Mouse (Mus musculus) liver, embryonic 13.5 days (tissue): ENCODE data around the gene Mettl17. TPM values are rescaled to one million over a fixed set of nuclear protein-coding genes. Genes with fewer than 3 reads are reported as not detected.
A peak's percentile ranks its signal among the peaks of the same experiment; 100 is the strongest.

ENCODE experiments used
- ATAC-seq: fragments of 200-750 bp; cut with Nextera tagmentation; 2 replicates; pipeline ENCODE4 v1.8.0; 2017; ENCODE audit warnings: low read depth, mild to moderate bottlenecking, moderate number of reproducible peaks, moderate library complexity
- DNase-seq: peaks from one replicate; pipeline ENCODE4 v3.0.0; 2022
- H3K27ac ChIP-seq: fragments of 300-500 bp; sonication (generic); 2 replicates; pipeline ENCODE4 v1.5.1; 2015; ENCODE audit warnings: moderate library complexity, mild to moderate bottlenecking, inconsistent platforms
- H3K27me3 ChIP-seq: fragments of 300-500 bp; sonication (generic); 2 replicates; pipeline ENCODE4 v1.6.1; 2015; ENCODE audit warnings: mild to moderate bottlenecking, inconsistent platforms
- H3K36me3 ChIP-seq: fragments of 300-500 bp; sonication (generic); 2 replicates; pipeline ENCODE4 v1.6.1; 2015; ENCODE audit warnings: mild to moderate bottlenecking, inconsistent platforms
- H3K4me1 ChIP-seq: fragments of 300-500 bp; sonication (generic); replicated peaks from 2 replicates; pipeline ENCODE4 v1.6.1; 2015; ENCODE audit warnings: inconsistent platforms
- H3K4me2 ChIP-seq: fragments of 300-500 bp; sonication (generic); 2 replicates; pipeline ENCODE4 v1.6.1; 2015; ENCODE audit warnings: inconsistent platforms, mild to moderate bottlenecking, moderate library complexity
- H3K4me3 ChIP-seq: fragments of 300-500 bp; sonication (generic); replicated peaks from 2 replicates; pipeline ENCODE4 v1.5.1; 2015; ENCODE audit warnings: mild to moderate bottlenecking, inconsistent platforms
- H3K9ac ChIP-seq: fragments of 300-500 bp; sonication (generic); 2 replicates; pipeline ENCODE4 v1.6.1; 2015; ENCODE audit warnings: mild to moderate bottlenecking, inconsistent platforms
- H3K9me3 ChIP-seq: fragments of 300-500 bp; sonication (generic); replicated peaks from 2 replicates; pipeline ENCODE4 v1.6.1; 2016; ENCODE audit warnings: inconsistent platforms
- WGBS: fragments of 180-500 bp; shearing (Covaris S2); methylation state at CpG from one replicate; pipeline ENCODE4 v1.1.7; 2015; ENCODE audit not compliant: insufficient replicate concordance; 5-methylcytosine and 5-hydroxymethylcytosine counted together
- microRNA-seq: library from miRNA; unstranded; fragments of <30 nt; microRNA quantifications from one replicate; pipeline ENCODE4, GENCODE M21; 2016
- polyA plus RNA-seq: library from polyadenylated mRNA; unstranded; fragments of >200 nt; fragmentation: Nextera tagmentation; extraction: Ambion mirVana; gene quantifications from 2 replicates; pipeline ENCODE4 v1.2.1, GENCODE M21; 2015

Gene Mettl17
- polyA plus RNA-seq, 1 experiment from 2014 or later: 19.8 TPM

- Histone ChIP-seq H3K27me3 (no peaks in the 10 kb centered on the region), H3K4me1 (0 out of 2 replicates have a peak, but pooled peaks cover 4% of the 10 kb centered on the region), H3K9ac (no peak overlapping the region), H3K4me3 (no peak overlapping the region), H3K9me3 (no peaks in the 10 kb centered on the region; the same call in 1 of the 2 replicates), H3K27ac (no peak overlapping the region), H3K4me2 (no peak overlapping the region), H3K36me3 (no peaks in the 10 kb centered on the region)
- 29% methylated on average over 5 of the region's 5 CpGs for WGBS
- DNase-seq (no peak), ATAC-seq (peak; percentile 54)
Measured at GRCm38 (mm10) chr14:51930824-51931223, 46.2 kb downstream of the Mettl17 start.

DNA sequence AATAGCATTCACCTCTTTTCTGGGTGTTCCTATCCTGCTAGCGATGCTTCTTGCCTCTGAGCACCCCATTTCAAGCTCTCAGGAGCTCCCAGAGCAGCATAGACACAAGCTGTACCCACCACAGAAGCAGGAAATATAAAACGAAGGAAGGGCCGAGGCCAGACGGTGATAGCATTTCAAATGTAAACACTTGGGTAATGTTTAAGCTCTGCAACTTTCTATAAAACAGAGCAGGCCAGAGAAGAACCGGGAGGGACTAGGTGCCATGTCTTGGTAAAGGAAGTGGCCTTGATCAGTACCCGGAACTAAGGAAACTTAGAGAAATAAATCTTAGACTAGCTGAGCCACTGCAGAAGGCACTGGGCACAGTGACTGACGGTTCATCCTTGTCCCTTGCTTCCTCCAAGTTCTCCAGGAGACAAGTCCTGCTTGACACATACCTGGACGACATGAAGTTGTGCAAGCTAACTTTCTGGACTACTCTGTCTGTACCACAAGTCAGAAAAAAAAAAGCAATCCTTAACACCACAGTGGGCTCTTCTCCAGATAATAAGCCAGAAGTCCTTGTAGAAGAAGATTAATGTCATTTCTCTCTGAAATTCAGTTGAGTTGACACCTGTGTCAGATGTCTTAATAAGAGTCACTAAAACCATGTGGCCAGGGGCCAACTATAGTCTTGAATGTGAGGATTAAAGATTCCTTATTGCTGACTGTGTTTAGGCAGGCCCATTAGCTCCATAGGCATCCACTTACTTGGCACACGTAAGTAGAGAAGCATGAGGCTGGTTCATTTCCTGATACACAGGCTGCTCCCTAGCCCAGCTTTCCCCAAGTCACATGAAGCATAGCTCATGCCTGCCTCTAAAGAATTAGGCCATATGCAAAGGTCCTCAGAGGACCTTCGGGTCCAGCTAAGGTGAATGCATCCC, 47.7 kb downstream of the Mettl17 start:
- no peak overlapping the region for H3K4me2 ChIP-seq
- H3K36me3 ChIP-seq: no peaks in the 10 kb centered on the region
- DNase-seq (no peak), ATAC-seq (no peak)
- no peaks in the 10 kb centered on the region for H3K27me3 ChIP-seq
- H3K27ac ChIP-seq: no peak overlapping the region
- H3K9ac ChIP-seq: no peak overlapping the region
- 0 out of 2 replicates have a peak, but pooled peaks cover 4% of the 10 kb centered on the region for H3K4me1 ChIP-seq
- H3K4me3 ChIP-seq: no peak overlapping the region
- no peaks in the 10 kb centered on the region; the same call in 1 of the 2 replicates for H3K9me3 ChIP-seq
- WGBS: 50% methylated on average over 10 of the region's 10 CpGs

DNA sequence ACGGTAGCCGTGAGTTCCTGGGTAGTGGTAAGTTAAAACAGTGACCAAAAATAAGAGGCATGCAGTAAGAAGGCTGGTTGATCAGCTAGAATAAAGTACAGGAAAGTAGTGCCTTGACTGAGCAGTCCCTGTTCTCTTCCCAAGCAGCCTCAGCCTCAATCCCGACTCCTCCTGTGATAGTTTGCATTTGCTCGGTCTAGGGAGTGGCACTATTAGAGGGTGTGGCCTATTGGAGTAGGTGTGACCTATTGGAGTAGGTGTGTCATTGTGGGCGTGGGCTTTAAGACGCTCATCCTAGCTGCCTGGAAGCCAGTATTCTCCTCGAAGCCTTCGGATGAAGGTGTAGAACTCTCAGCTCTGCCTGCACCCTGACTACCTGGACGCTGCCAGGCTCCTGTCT, 54.4 kb downstream of the Mettl17 start:
- Histone ChIP-seq H3K4me3 (no peak overlapping the region), H3K36me3 (no peaks in the 10 kb centered on the region), H3K27me3 (no peaks in the 10 kb centered on the region), H3K9me3 (no peaks in the 10 kb centered on the region; the same call in 1 of the 2 replicates), H3K4me2 (no peak overlapping the region), H3K9ac (no peak overlapping the region), H3K27ac (no peak overlapping the region), H3K4me1 (peaks cover 18% of the 10 kb centered on the region)
- ATAC-seq (no peak), DNase-seq (no peak)
- 76% methylated on average over 9 of the region's 9 CpGs for WGBS

DNA sequence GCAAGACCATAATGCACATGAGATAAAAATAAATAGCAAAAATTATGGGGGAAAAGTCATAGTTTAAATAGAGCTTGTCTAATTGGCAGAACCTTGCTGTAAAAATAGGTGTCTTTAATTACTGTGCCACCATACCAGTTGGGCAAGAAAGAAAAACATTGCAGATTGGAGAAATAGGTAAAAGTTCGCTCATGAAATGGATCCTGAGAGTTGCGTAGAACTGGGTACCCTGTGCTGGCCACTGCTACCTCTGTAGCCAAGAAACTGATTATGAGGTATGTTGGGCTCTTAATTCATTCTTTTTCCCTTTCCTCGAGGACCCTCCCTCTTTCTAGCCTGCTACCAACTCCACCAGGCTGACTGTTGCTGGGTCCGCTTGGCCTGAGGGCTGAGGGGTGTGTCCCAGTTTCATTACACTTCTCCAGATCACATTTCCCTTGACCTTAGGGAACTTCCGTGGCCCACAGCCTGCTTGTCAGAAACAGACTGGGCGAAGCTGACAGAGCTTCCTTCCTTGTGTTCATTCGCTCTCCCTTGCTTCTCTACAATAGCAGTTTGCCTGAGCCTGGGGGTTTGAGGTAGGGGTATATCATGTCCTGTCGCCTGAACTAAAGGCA, 56.4 kb downstream of the Mettl17 start:
- H3K9me3 ChIP-seq: no peaks in the 10 kb centered on the region
- WGBS: 41% methylated on average over 8 of the region's 8 CpGs
- H3K4me2 ChIP-seq: peak overlapping the region; percentile 17; the same call in 1 of the 2 replicates
- peaks cover 18% of the 10 kb centered on the region for H3K4me1 ChIP-seq
- no peak overlapping the region for H3K27ac ChIP-seq
- no peak for DNase-seq
- no peak overlapping the region for H3K9ac ChIP-seq
- no peaks in the 10 kb centered on the region for H3K36me3 ChIP-seq
- H3K4me3 ChIP-seq: no peak overlapping the region
- no peaks in the 10 kb centered on the region for H3K27me3 ChIP-seq
- 0 out of 2 replicates have a peak, but pooled peaks have one; percentile 26 for ATAC-seq

DNA sequence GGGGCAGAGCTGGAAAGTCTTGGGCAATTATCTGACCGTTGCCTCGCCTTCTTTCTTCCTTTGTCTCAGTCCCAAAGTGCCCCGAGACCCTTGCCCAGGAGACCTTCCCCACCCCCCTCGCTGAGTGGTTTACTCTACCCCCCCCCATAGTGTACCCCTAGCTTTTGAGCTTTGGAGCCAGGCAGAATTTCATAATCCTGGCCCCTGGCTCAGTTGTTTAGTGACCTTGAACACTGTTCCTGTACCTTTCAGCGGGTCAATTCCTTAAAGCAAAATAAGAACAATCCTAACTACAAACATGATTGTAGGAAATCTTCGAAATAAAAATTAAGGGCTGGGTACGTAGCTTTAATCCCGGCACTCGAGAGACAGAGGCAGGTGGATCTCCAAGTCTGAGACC, 56.9 kb downstream of the Mettl17 start:
- no peak for ATAC-seq
- H3K9ac ChIP-seq: no peak overlapping the region
- peaks cover 18% of the 10 kb centered on the region for H3K4me1 ChIP-seq
- no peak overlapping the region for H3K4me3 ChIP-seq
- 50% methylated on average over 9 of the region's 9 CpGs for WGBS
- no peaks in the 10 kb centered on the region for H3K36me3 ChIP-seq
- H3K27me3 ChIP-seq: no peaks in the 10 kb centered on the region
- H3K4me2 ChIP-seq: peak overlapping the region; percentile 17; the same call in 1 of the 2 replicates
- no peak for DNase-seq
- H3K27ac ChIP-seq: no peak overlapping the region
- H3K9me3 ChIP-seq: no peaks in the 10 kb centered on the region

- Histone ChIP-seq H3K4me3 (no peak overlapping the region), H3K36me3 (no peaks in the 10 kb centered on the region), H3K9ac (no peak overlapping the region), H3K9me3 (no peaks in the 10 kb centered on the region), H3K27ac (no peak overlapping the region), H3K4me2 (no peak overlapping the region), H3K27me3 (no peaks in the 10 kb centered on the region), H3K4me1 (peaks cover 18% of the 10 kb centered on the region)
- WGBS: 29% methylated on average over 7 of the region's 7 CpGs
- ATAC-seq (no peak), DNase-seq (no peak)
Measured at GRCm38 (mm10) chr14:51942236-51942635, 57.6 kb downstream of the Mettl17 start.

Small RNA genes lying within 50 kb of the gene (microRNA-seq; reads per million reads assigned to microRNA genes)
- gene Gm27375: not detected

Other genes starting within 250 kb of the Mettl17 start
- gene Gm4181, start 249.2 kb upstream of the Mettl17 start, polyA plus RNA-seq: not detected in 2 replicates
- not detected in 2 replicates for gene Gm17079, start 189.4 kb upstream of the Mettl17 start, polyA plus RNA-seq
- not detected in 2 replicates for gene Gm5800, start 167.7 kb upstream of the Mettl17 start, polyA plus RNA-seq
- not detected in 2 replicates for gene Ang4, start 111.3 kb upstream of the Mettl17 start, polyA plus RNA-seq
- not detected in 2 replicates for gene AY358078, start 84.8 kb upstream of the Mettl17 start, polyA plus RNA-seq
- 9.8 and 10.1 TPM in 2 replicates for gene Ear6, start 31.1 kb upstream of the Mettl17 start, polyA plus RNA-seq
- 0.05 and 0.08 TPM in 2 replicates for gene Slc39a2, start 8.0 kb downstream of the Mettl17 start, polyA plus RNA-seq
- 16.1 and 17.1 TPM in 2 replicates for gene Ndrg2, start 29.3 kb downstream of the Mettl17 start, polyA plus RNA-seq
- gene Tppp2, start 33.6 kb downstream of the Mettl17 start, polyA plus RNA-seq: not detected in 2 replicates
- not detected in 2 replicates for gene Rnase13, start 37.9 kb downstream of the Mettl17 start, polyA plus RNA-seq
- gene Arhgef40, start 99.9 kb downstream of the Mettl17 start, polyA plus RNA-seq: 16.5 and 19.7 TPM in 2 replicates
- 0.09 and 0.20 TPM in 2 replicates for gene Tmem253, start 130.8 kb downstream of the Mettl17 start, polyA plus RNA-seq
- 10.1 and 10.5 TPM in 2 replicates for gene Zfp219, start 135.9 kb downstream of the Mettl17 start, polyA plus RNA-seq
- gene Olfr221, start 157.6 kb downstream of the Mettl17 start, polyA plus RNA-seq: not detected in 2 replicates
- gene Hnrnpc, start 219.2 kb downstream of the Mettl17 start, polyA plus RNA-seq: 388 and 457 TPM in 2 replicates
- 63.8 and 64.0 TPM in 2 replicates for gene Rpgrip1, start 225.9 kb downstream of the Mettl17 start, polyA plus RNA-seq